Mouse (Mus musculus) midbrain, embryonic 14.5 days (tissue): Measurements from ENCODE around the gene Cdk15. TPM values are rescaled to one million over a fixed set of nuclear protein-coding genes. Genes with fewer than 3 reads are reported as not detected.
A peak's percentile ranks its signal among the peaks of the same experiment; 100 is the strongest.

Source experiments
- ATAC-seq: fragments of 200-750 bp; cut with Nextera tagmentation; 2 replicates; pipeline ENCODE4 v1.8.0; 2017; ENCODE audit warnings: moderate number of reproducible peaks, moderate library complexity; ENCODE audit not compliant: low FRiP score, low TSS enrichment
- DNase-seq: peaks from one replicate; pipeline ENCODE4 v3.0.0-alpha.2; 2015
- H3K27ac ChIP-seq: fragments of 300-500 bp; sonication (generic); replicated peaks from 2 replicates; pipeline ENCODE4 v1.5.1; 2014; ENCODE audit warnings: mild to moderate bottlenecking, low read depth, low read length, moderate library complexity
- H3K27me3 ChIP-seq: fragments of 300-500 bp; sonication (generic); 2 replicates; pipeline ENCODE4 v1.6.1; 2014; ENCODE audit warnings: low read length, control low read depth, mixed read lengths; ENCODE audit not compliant: control insufficient read depth, insufficient read depth
- H3K36me3 ChIP-seq: fragments of 300-500 bp; sonication (generic); 2 replicates; pipeline ENCODE4 v1.6.1; 2014; ENCODE audit warnings: low read length, control low read depth; ENCODE audit not compliant: control insufficient read depth, insufficient read depth
- H3K4me1 ChIP-seq: fragments of 300-500 bp; sonication (generic); 2 replicates; pipeline ENCODE4 v1.6.1; 2014; ENCODE audit warnings: mild to moderate bottlenecking, antibody characterized with exemption, low read length, control low read depth; ENCODE audit not compliant: control insufficient read depth, insufficient read depth
- H3K4me2 ChIP-seq: fragments of 300-500 bp; sonication (generic); 2 replicates; pipeline ENCODE4 v1.6.1; 2014; ENCODE audit warnings: mild to moderate bottlenecking, low read length, moderate library complexity
- H3K4me3 ChIP-seq: fragments of 300-500 bp; sonication (generic); replicated peaks from 2 replicates; pipeline ENCODE4 v1.5.1; 2014; ENCODE audit warnings: low read depth, low read length
- H3K9ac ChIP-seq: fragments of 300-500 bp; sonication (generic); replicated peaks from 2 replicates; pipeline ENCODE4 v1.6.1; 2014; ENCODE audit warnings: mild to moderate bottlenecking, low read length, moderate library complexity
- H3K9me3 ChIP-seq: fragments of 300-500 bp; sonication (generic); 2 replicates; pipeline ENCODE4 v1.6.1; 2016; ENCODE audit warnings: low read length, control low read depth, mixed read lengths; ENCODE audit not compliant: control insufficient read depth
- WGBS: fragments of 180-500 bp; shearing (Covaris S2); extraction: QIAGEN DNeasy Blood & Tissue Kit; methylation state at CpG from one replicate; pipeline ENCODE4 v1.1.7; 2014; 5-methylcytosine and 5-hydroxymethylcytosine counted together
- polyA plus RNA-seq: library from polyadenylated mRNA; unstranded; fragments of >200 nt; fragmentation: Nextera tagmentation; extraction: Ambion mirVana; gene quantifications from 2 replicates; pipeline ENCODE4 v1.2.1, GENCODE M21; 2014

The Cdk15 gene
- polyA plus RNA-seq, 1 experiment from 2014 or later: 1.7 TPM

GRCm38 (mm10) chr1:59321880-59322836 is 65.5 kb downstream of the Cdk15 start:
- peaks cover 9% of the 10 kb centered on the region for H3K4me1 ChIP-seq
- DNase-seq (no peak), ATAC-seq (no peak)
- peaks cover 10% of the 10 kb centered on the region; the same call in 1 of the 2 replicates for H3K27me3 ChIP-seq
- no peaks in the 10 kb centered on the region for H3K36me3 ChIP-seq
- H3K4me2 ChIP-seq: no peak overlapping the region
- 64% methylated on average over 9 of the region's 9 CpGs for WGBS
- no peak overlapping the region for H3K27ac ChIP-seq
- no peak overlapping the region for H3K4me3 ChIP-seq
- H3K9me3 ChIP-seq: no peaks in the 10 kb centered on the region
- H3K9ac ChIP-seq: no peak overlapping the region

GRCm38 (mm10) chr1:59326854-59327395 is 70.2 kb downstream of the Cdk15 start:
- Histone ChIP-seq H3K36me3 (no peaks in the 10 kb centered on the region), H3K4me2 (no peak overlapping the region), H3K4me1 (peaks cover 21% of the 10 kb centered on the region), H3K27ac (no peak overlapping the region), H3K9ac (no peak overlapping the region), H3K4me3 (no peak overlapping the region), H3K27me3 (no peaks in the 10 kb centered on the region; the same call in 1 of the 2 replicates), H3K9me3 (no peaks in the 10 kb centered on the region)
- WGBS: 9% methylated on average over 10 of the region's 10 CpGs
- ATAC-seq (no peak), DNase-seq (no peak)

GRCm38 (mm10) chr1:59332737-59333385 is 76.2 kb downstream of the Cdk15 start:
- H3K4me1 ChIP-seq: peaks cover 29% of the 10 kb centered on the region
- H3K9ac ChIP-seq: no peak overlapping the region
- H3K4me2 ChIP-seq: peak overlapping the region; percentile 27
- no peaks in the 10 kb centered on the region for H3K9me3 ChIP-seq
- no peak overlapping the region for H3K4me3 ChIP-seq
- 22% methylated on average over 13 of the region's 13 CpGs for WGBS
- no peaks in the 10 kb centered on the region for H3K36me3 ChIP-seq
- peak overlapping the region; percentile 75 for H3K27ac ChIP-seq
- ATAC-seq: peak; percentile 44; the same call in 1 of the 2 replicates
- DNase-seq: peak; percentile 77
- H3K27me3 ChIP-seq: no peaks in the 10 kb centered on the region; the same call in 1 of the 2 replicates

GRCm38 (mm10) chr1:59333386-59333759 is 76.7 kb downstream of the Cdk15 start:
- ATAC-seq (peak; percentile 38; the same call in 1 of the 2 replicates), DNase-seq (peak; percentile 67)
- Histone ChIP-seq H3K27me3 (no peaks in the 10 kb centered on the region; the same call in 1 of the 2 replicates), H3K4me3 (no peak overlapping the region), H3K9me3 (no peaks in the 10 kb centered on the region), H3K4me1 (peaks cover 29% of the 10 kb centered on the region), H3K27ac (peak overlapping the region; percentile 75), H3K9ac (peak overlapping the region; percentile 21; the same call in 1 of the 2 replicates), H3K36me3 (no peaks in the 10 kb centered on the region), H3K4me2 (peak overlapping the region; percentile 27)
- WGBS: 21% methylated on average over 5 of the region's 5 CpGs

GRCm38 (mm10) chr1:59333860-59334561 is 77.3 kb downstream of the Cdk15 start:
- Histone ChIP-seq H3K27me3 (no peaks in the 10 kb centered on the region; the same call in 1 of the 2 replicates), H3K27ac (peak overlapping the region; percentile 75), H3K4me2 (peak overlapping the region; percentile 27; the same call in 1 of the 2 replicates), H3K9me3 (no peaks in the 10 kb centered on the region), H3K4me1 (peaks cover 29% of the 10 kb centered on the region), H3K4me3 (no peak overlapping the region), H3K36me3 (no peaks in the 10 kb centered on the region), H3K9ac (no peak overlapping the region)
- no peak for ATAC-seq
- 33% methylated on average over 10 of the region's 10 CpGs for WGBS
- DNase-seq: no peak

- H3K27ac ChIP-seq: peak overlapping the region; percentile 75
- no peak for DNase-seq
- H3K4me1 ChIP-seq: peaks cover 29% of the 10 kb centered on the region
- WGBS: 62% methylated on average over 4 of the region's 4 CpGs
- no peak overlapping the region for H3K4me2 ChIP-seq
- no peaks in the 10 kb centered on the region for H3K36me3 ChIP-seq
- no peak overlapping the region for H3K9ac ChIP-seq
- ATAC-seq: no peak
- H3K4me3 ChIP-seq: no peak overlapping the region
- no peaks in the 10 kb centered on the region for H3K9me3 ChIP-seq
- no peaks in the 10 kb centered on the region; the same call in 1 of the 2 replicates for H3K27me3 ChIP-seq
These were observed 77.8 kb downstream of the Cdk15 start for GRCm38 (mm10) chr1:59334562-59334890.

- no peak overlapping the region for H3K4me3 ChIP-seq
- no peak overlapping the region for H3K4me2 ChIP-seq
- H3K4me1 ChIP-seq: peaks cover 33% of the 10 kb centered on the region
- H3K36me3 ChIP-seq: no peaks in the 10 kb centered on the region
- no peaks in the 10 kb centered on the region for H3K9me3 ChIP-seq
- ATAC-seq: no peak
- H3K27ac ChIP-seq: no peak overlapping the region
- WGBS: 78% methylated on average over 1 of the region's 1 CpGs
- H3K27me3 ChIP-seq: no peaks in the 10 kb centered on the region
- DNase-seq: no peak
- no peak overlapping the region for H3K9ac ChIP-seq
These were observed 79.5 kb downstream of the Cdk15 start for GRCm38 (mm10) chr1:59336256-59336655.
